Mouse (Mus musculus) embryonic facial prominence, embryonic 12.5 days (tissue): ENCODE measurements around the gene Ppox. TPM values are rescaled to one million over a fixed set of nuclear protein-coding genes. Genes with fewer than 3 reads are reported as not detected.

ENCODE experiments used
- polyA plus RNA-seq: library from polyadenylated mRNA; unstranded; fragments of >200 nt; fragmentation: Nextera tagmentation; extraction: Ambion mirVana; gene quantifications from 2 replicates; pipeline ENCODE4 v1.2.1, GENCODE M21; 2016

The Ppox gene
- polyA plus RNA-seq, 1 experiment from 2014 or later, result 75.4 TPM

Other genes starting within 250 kb of the Ppox start
- gene Fcgr3, start 216.3 kb downstream of the Ppox start, polyA plus RNA-seq, result 6.0 and 6.5 TPM in 2 replicates
- gene Cfap126, start 167.3 kb downstream of the Ppox start, polyA plus RNA-seq, result 1.4 and 1.8 TPM in 2 replicates
- 210 and 216 TPM in 2 replicates for gene Sdhc, start 130.6 kb downstream of the Ppox start, polyA plus RNA-seq
- gene Mpz, start 130.5 kb downstream of the Ppox start, polyA plus RNA-seq, result 4.5 and 4.7 TPM in 2 replicates
- 9.2 and 9.3 TPM in 2 replicates for gene Pcp4l1, start 84.9 kb downstream of the Ppox start, polyA plus RNA-seq
- 0.08 and 0.26 TPM in 2 replicates for gene Nr1i3, start 67.2 kb downstream of the Ppox start, polyA plus RNA-seq
- 31.9 and 33.9 TPM in 2 replicates for gene Tomm40l, start 58.7 kb downstream of the Ppox start, polyA plus RNA-seq
- gene Apoa2, start 56.1 kb downstream of the Ppox start, polyA plus RNA-seq, result 3.5 and 3.7 TPM in 2 replicates
- 23.3 and 23.6 TPM in 2 replicates for gene Fcer1g, start 46.8 kb downstream of the Ppox start, polyA plus RNA-seq
- gene Adamts4, start 30.8 kb downstream of the Ppox start, polyA plus RNA-seq, result 18.2 and 18.6 TPM in 2 replicates
- 236 and 243 TPM in 2 replicates for gene Ndufs2, start 29.8 kb downstream of the Ppox start, polyA plus RNA-seq
- gene B4galt3, start 10.9 kb downstream of the Ppox start, polyA plus RNA-seq, result 86.0 and 89.3 TPM in 2 replicates
- 135 and 139 TPM in 2 replicates for gene Usp21, start 6.8 kb upstream of the Ppox start, polyA plus RNA-seq
- gene Ufc1, start 13.8 kb upstream of the Ppox start, polyA plus RNA-seq, result 102 and 105 TPM in 2 replicates
- gene Dedd, start 48.0 kb upstream of the Ppox start, polyA plus RNA-seq, result 54.5 and 61.8 TPM in 2 replicates
- 43.6 and 44.8 TPM in 2 replicates for gene Nit1, start 64.5 kb upstream of the Ppox start, polyA plus RNA-seq
- 118 and 127 TPM in 2 replicates for gene Pfdn2, start 64.5 kb upstream of the Ppox start, polyA plus RNA-seq
- gene Klhdc9, start 79.6 kb upstream of the Ppox start, polyA plus RNA-seq, result 1.0 and 1.8 TPM in 2 replicates
- gene Nectin4, start 88.9 kb upstream of the Ppox start, polyA plus RNA-seq, result 7.5 and 8.7 TPM in 2 replicates
- 0.97 and 1.1 TPM in 2 replicates for gene Arhgap30, start 107.8 kb upstream of the Ppox start, polyA plus RNA-seq
- gene Usf1, start 130.1 kb upstream of the Ppox start, polyA plus RNA-seq, result 119 and 125 TPM in 2 replicates
- gene Tstd1, start 137.7 kb upstream of the Ppox start, polyA plus RNA-seq, result 5.8 and 7.6 TPM in 2 replicates
- 31.8 and 35.2 TPM in 2 replicates for gene F11r, start 156.3 kb upstream of the Ppox start, polyA plus RNA-seq
- 13.3 and 14.6 TPM in 2 replicates for gene Alyref2, start 222.3 kb upstream of the Ppox start, polyA plus RNA-seq